Mouse (Mus musculus) liver, embryonic 14.5 days (tissue): ENCODE measurements around the gene Rabgap1l. TPM values are rescaled to one million over a fixed set of nuclear protein-coding genes. Genes with fewer than 3 reads are reported as not detected.

Source experiments
- ATAC-seq: fragments of 200-750 bp; cut with Nextera tagmentation; 2 replicates; pipeline ENCODE4 v1.8.0; 2017; ENCODE audit warnings: moderate number of reproducible peaks, mild to moderate bottlenecking, moderate library complexity; ENCODE audit not compliant: insufficient read depth
- DNase-seq, 3 experiments: peaks; one replicate each; pipeline ENCODE4 v3.0.0-alpha.2; 2012 to 2013; ENCODE audit warnings: low read depth in 3 of 3, low spot score in 3 of 3
- H3K27ac ChIP-seq: fragments of 300-500 bp; sonication (generic); 2 replicates; pipeline ENCODE4 v1.5.1; 2014; ENCODE audit warnings: moderate library complexity, mild to moderate bottlenecking, control low read depth, inconsistent platforms
- H3K27me3 ChIP-seq: fragments of 300-500 bp; sonication (generic); 2 replicates; pipeline ENCODE4 v1.6.1; 2014; ENCODE audit warnings: mild to moderate bottlenecking, low read length, moderate library complexity; ENCODE audit not compliant: control insufficient read depth, insufficient read depth
- H3K36me3 ChIP-seq: fragments of 300-500 bp; sonication (generic); replicated peaks from 2 replicates; pipeline ENCODE4 v1.6.1; 2014; ENCODE audit warnings: low read depth; ENCODE audit not compliant: control insufficient read depth, insufficient read depth
- H3K4me1 ChIP-seq, 2 experiments: fragments of 200-500 bp in 1 of 2; fragments of 300-500 bp in 1 of 2; sonication (generic) in 1 of 2; replicated peaks; 2 replicates each; pipeline ENCODE4 v1.6.1; 2012 to 2014; ENCODE audit warnings: antibody characterized with exemption in 1 of 2, inconsistent platforms in 1 of 2, low read length in 1 of 2; ENCODE audit not compliant: control insufficient read depth in 2 of 2, insufficient read depth in 2 of 2
- H3K4me2 ChIP-seq: fragments of 300-500 bp; sonication (generic); 2 replicates; pipeline ENCODE4 v1.6.1; 2014; ENCODE audit warnings: low read depth, mild to moderate bottlenecking, control low read depth, moderate library complexity
- H3K4me3 ChIP-seq, 2 experiments: fragments of 200-500 bp in 1 of 2; fragments of 300-500 bp in 1 of 2; sonication (generic) in 1 of 2; 2 replicates each; pipeline ENCODE4 v1.5.1; 2012 to 2014; ENCODE audit warnings: low read depth in 2 of 2, low read length in 2 of 2, mild to moderate bottlenecking in 2 of 2, control low read depth in 1 of 2, inconsistent platforms in 1 of 2, moderate library complexity in 1 of 2; ENCODE audit not compliant: insufficient read depth in 1 of 2
- H3K9ac ChIP-seq: fragments of 300-500 bp; sonication (generic); replicated peaks from 2 replicates; pipeline ENCODE4 v1.6.1; 2014; ENCODE audit warnings: mild to moderate bottlenecking, control low read depth, moderate library complexity
- H3K9me3 ChIP-seq: fragments of 300-500 bp; sonication (generic); 2 replicates; pipeline ENCODE4 v1.6.1; 2016; ENCODE audit warnings: low read length, mixed read lengths; ENCODE audit not compliant: control insufficient read depth
- CTCF ChIP-seq: IDR thresholded peaks from 2 replicates; pipeline ENCODE4 v1.5.1; 2016; ENCODE audit warnings: antibody characterized with exemption, low read depth, control low read depth
- EP300 ChIP-seq: IDR thresholded peaks from 2 replicates; pipeline ENCODE4 v1.6.1; 2016; ENCODE audit warnings: antibody characterized with exemption, low read depth
- WGBS: fragments of 180-500 bp; shearing (Covaris S2); extraction: QIAGEN DNeasy Blood & Tissue Kit; methylation state at CpG from one replicate; pipeline ENCODE4 v1.1.7; 2014; ENCODE audit not compliant: insufficient replicate concordance; 5-methylcytosine and 5-hydroxymethylcytosine counted together
- polyA plus RNA-seq, 2 experiments: library from polyadenylated mRNA; depleted of rRNA in 1 of 2; stranded (reverse) in 1 of 2; unstranded in 1 of 2; fragments of >200 nt; fragmentation: Nextera tagmentation in 1 of 2; extraction: Ambion mirVana in 1 of 2; gene quantifications; 2 replicates each; pipeline versions ENCODE4 v1.2.1 to v1.2.3; 2012 to 2014

Gene Rabgap1l
- polyA plus RNA-seq, 2 experiments, result 18.7 to 27.5 TPM

GRCm38 (mm10) chr1:160377337-160378336 is 415.4 kb downstream of the Rabgap1l start:
- no peaks in the 10 kb centered on the region for H3K9me3 ChIP-seq
- TF ChIP-seq EP300 (no peak), CTCF (peak; percentile 60)
- H3K9ac ChIP-seq, result no peak overlapping the region
- no peak for DNase-seq
- peaks cover 0 to 5% of the 10 kb centered on the region in 2 experiments; a peak in 1 of 4 replicates for H3K4me1 ChIP-seq
- WGBS, result 62% methylated on average over 10 of the region's 10 CpGs
- no peak for ATAC-seq
- no peaks in the 10 kb centered on the region for H3K27me3 ChIP-seq
- H3K27ac ChIP-seq, result no peak overlapping the region
- no peak overlapping the region for H3K4me2 ChIP-seq
- no peaks in the 10 kb centered on the region for H3K36me3 ChIP-seq
- no peak overlapping the region for H3K4me3 ChIP-seq

DNA sequence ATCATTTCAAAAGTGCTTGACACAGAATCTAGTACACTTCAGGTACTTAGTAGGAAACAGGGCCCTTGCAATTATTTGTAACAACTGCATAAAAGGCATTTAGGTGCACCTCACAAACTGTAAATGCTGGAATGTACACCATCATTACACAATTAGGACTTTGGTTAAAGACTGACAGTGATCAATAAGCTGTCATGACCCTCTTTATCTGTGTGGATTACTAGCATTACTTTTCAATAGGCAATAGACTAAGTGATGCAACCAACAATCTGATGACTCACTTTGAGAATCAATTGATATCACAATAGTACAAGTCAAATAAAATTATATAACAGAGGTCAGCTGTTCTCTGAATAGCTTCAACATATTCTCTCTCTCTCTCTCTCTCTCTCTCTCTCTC is 418.5 kb downstream of the Rabgap1l start:
- Histone ChIP-seq H3K9me3 (no peaks in the 10 kb centered on the region), H3K9ac (no peak overlapping the region), H3K4me3 (no peak overlapping the region), H3K36me3 (no peaks in the 10 kb centered on the region), H3K27ac (no peak overlapping the region), H3K4me1 (peaks cover 0 to 5% of the 10 kb centered on the region in 2 experiments; a peak in 1 of 4 replicates), H3K4me2 (no peak overlapping the region), H3K27me3 (no peaks in the 10 kb centered on the region)
- no peak for DNase-seq
- TF ChIP-seq EP300 (no peak), CTCF (no peak)
- ATAC-seq, result no peak

- Histone ChIP-seq H3K27ac (no peak overlapping the region), H3K9ac (no peak overlapping the region), H3K4me2 (no peak overlapping the region), H3K4me1 (peaks cover 0 to 5% of the 10 kb centered on the region in 2 experiments; a peak in 1 of 4 replicates), H3K9me3 (no peaks in the 10 kb centered on the region), H3K4me3 (no peak overlapping the region), H3K36me3 (no peaks in the 10 kb centered on the region), H3K27me3 (no peaks in the 10 kb centered on the region)
- ATAC-seq, result 0 out of 2 replicates have a peak, but pooled peaks have one; percentile 47
- no peak for DNase-seq
- 66% methylated on average over 7 of the region's 7 CpGs for WGBS
- TF ChIP-seq CTCF (no peak), EP300 (no peak)
These were observed 419.7 kb downstream of the Rabgap1l start for GRCm38 (mm10) chr1:160373306-160373705.

DNA sequence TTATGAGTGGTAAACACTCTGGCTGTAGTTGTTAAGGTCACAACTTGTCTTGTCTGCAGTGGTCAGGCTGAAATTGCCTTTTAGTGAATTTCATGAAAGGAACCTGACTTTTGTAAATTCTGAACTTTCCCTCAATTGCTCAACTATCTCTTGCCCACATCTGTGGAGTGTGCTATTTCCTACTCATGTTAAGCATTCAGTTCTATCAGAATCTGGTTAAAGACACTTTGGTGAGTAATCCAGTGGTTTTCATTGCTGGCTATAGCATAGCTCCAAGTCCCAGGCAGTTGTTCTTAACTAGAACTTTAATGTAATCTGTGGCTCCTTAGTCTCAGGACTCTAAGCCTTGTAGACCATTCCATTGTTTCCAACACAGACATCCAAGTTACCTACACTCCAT is 421.3 kb downstream of the Rabgap1l start:
- H3K27ac ChIP-seq, result no peak overlapping the region
- DNase-seq (no peak), ATAC-seq (no peak)
- TF ChIP-seq CTCF (no peak), EP300 (no peak)
- no peak overlapping the region for H3K4me2 ChIP-seq
- peaks cover 0 to 5% of the 10 kb centered on the region in 2 experiments; a peak in 1 of 4 replicates for H3K4me1 ChIP-seq
- no peaks in the 10 kb centered on the region for H3K9me3 ChIP-seq
- no peak overlapping the region for H3K9ac ChIP-seq
- H3K27me3 ChIP-seq, result no peaks in the 10 kb centered on the region
- H3K36me3 ChIP-seq, result no peaks in the 10 kb centered on the region
- H3K4me3 ChIP-seq, result no peak overlapping the region

DNA sequence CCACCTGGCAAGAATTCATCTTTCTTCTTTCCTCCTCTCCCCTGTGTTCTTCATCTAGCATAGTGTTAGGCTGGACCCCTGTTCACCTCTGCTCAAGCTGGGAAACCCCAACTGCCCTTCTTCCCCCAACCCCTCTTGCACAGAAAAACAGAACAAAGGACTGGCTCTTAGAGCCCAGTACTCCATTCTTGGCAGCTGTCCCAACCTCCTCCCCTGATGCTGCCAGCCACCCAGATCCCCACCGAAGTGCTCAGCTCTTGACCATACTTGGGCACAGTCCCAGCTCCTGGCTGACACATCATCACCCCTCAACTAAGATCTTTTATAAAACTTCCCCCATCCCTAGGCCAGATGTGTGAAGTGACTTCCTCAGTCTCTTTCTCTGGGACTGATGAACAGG is 422.5 kb downstream of the Rabgap1l start:
- H3K9ac ChIP-seq, result no peak overlapping the region
- TF ChIP-seq CTCF (no peak), EP300 (no peak)
- H3K4me2 ChIP-seq, result no peak overlapping the region
- no peaks in the 10 kb centered on the region for H3K36me3 ChIP-seq
- H3K27ac ChIP-seq, result no peak overlapping the region
- H3K4me3 ChIP-seq, result no peak overlapping the region
- no peaks in the 10 kb centered on the region for H3K9me3 ChIP-seq
- DNase-seq, result no peak
- no peak for ATAC-seq
- H3K4me1 ChIP-seq, result peaks cover 0 to 5% of the 10 kb centered on the region in 2 experiments; a peak in 1 of 4 replicates
- 69% methylated on average over 1 of the region's 1 CpGs for WGBS
- no peaks in the 10 kb centered on the region for H3K27me3 ChIP-seq
